Mouse (Mus musculus): ENCODE results near the gene Rbbp8nl.

DNA sequence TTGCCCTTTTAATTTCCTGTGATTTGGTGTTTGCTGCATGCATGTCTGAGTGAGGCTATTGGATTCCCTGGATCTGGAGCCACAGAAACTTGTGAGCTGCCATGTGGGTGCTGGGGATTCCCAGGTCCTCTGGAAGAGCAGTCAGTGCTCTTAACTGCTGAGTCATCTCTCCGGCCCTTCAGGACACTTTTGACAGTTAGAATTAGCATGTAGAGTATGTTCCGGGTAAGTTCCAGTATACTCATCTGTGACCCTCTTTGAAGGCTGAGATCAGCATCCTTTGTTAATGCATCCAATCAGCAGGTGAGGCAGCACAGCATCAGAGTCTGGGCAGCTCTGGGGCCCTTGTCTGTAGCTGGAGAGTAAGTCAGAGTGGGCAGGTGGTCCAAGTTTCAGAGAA, 10.6 kb upstream of the Rbbp8nl start:
- no peak for TF ChIP-seq CTCF (IDR thresholded peaks at IDR 0.05; ENCODE audit: low read depth)
- no peak for TF ChIP-seq EP300 (IDR thresholded peaks at IDR 0.05; ENCODE audit: low read depth)

Measured in heart, postnatal 0 days (tissue).